Mouse (Mus musculus): ENCODE data around the gene Plagl1. TPM values are rescaled to one million over a fixed set of nuclear protein-coding genes. Genes with fewer than 3 reads are reported as not detected.

The Plagl1 gene
- polyA plus RNA-seq, 1 experiment from 2014 or later, result 137 TPM

DNA sequence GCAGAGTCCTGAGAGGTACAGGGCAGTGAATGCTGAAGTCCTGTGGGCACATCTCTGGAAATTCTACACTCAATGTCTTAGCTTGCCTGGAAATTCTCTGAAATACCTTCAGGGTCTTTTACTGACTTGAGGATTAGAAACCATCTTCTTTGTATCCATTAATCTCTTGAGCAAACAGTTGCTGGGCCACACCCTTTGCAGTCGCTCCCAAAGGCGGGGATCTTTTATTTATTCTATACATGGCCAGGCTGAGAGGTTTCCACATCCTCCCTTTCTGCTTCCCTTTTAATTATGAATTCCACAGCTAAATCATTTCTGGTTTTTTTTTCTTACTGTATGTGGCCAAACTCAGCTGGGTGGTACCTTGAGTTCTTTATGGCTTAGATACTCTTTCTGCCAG is 80.1 kb downstream of the Plagl1 start:
- H3K36me3 ChIP-seq, result no peaks in the 10 kb centered on the region
- no peak overlapping the region for H3K4me2 ChIP-seq (replicated peaks)
- no peak overlapping the region for H3K4me3 ChIP-seq
- H3K9ac ChIP-seq, result no peak overlapping the region
- no peaks in the 10 kb centered on the region for H3K4me1 ChIP-seq
- WGBS, result 70% methylated on average over 2 of the region's 2 CpGs
- H3K9me3 ChIP-seq, result no peaks in the 10 kb centered on the region
- no peaks in the 10 kb centered on the region for H3K27me3 ChIP-seq
- no peak overlapping the region for H3K27ac ChIP-seq
- no peak for ATAC-seq (ENCODE audit: insufficient number of reproducible peaks, insufficient read depth, low FRiP score, low TSS enrichment)

DNA sequence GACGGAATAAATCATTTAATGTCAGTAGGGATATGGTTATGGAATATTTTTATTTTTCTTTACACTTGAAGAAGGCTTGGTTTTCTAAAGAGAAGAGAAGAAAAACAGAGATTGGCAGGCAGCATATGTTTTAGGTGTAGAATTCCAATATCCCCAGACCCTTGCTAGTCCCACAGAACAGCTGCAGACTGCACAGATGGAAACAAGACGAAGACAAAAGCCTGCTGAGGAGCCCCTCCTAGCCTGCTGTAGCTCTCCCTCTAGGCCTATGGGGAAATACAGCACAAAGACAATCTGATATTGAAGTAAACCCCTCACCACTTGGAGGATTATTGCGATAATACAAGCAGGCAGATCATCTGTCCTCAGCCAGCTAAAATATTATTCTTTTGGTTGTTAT is 90.1 kb downstream of the Plagl1 start:
- 62% methylated on average over 3 of the region's 3 CpGs for WGBS
- H3K36me3 ChIP-seq, result no peaks in the 10 kb centered on the region
- no peak overlapping the region for H3K4me2 ChIP-seq (replicated peaks)
- no peaks in the 10 kb centered on the region for H3K27me3 ChIP-seq
- no peak overlapping the region for H3K4me3 ChIP-seq
- H3K9ac ChIP-seq, result no peak overlapping the region
- no peaks in the 10 kb centered on the region for H3K9me3 ChIP-seq
- no peaks in the 10 kb centered on the region for H3K4me1 ChIP-seq
- H3K27ac ChIP-seq, result peak overlapping the region; percentile 17; the same call in 1 of the 2 replicates
- 0 out of 2 replicates have a peak, but pooled peaks have one; percentile 67 for ATAC-seq (ENCODE audit: insufficient number of reproducible peaks, insufficient read depth, low FRiP score, low TSS enrichment)

DNA sequence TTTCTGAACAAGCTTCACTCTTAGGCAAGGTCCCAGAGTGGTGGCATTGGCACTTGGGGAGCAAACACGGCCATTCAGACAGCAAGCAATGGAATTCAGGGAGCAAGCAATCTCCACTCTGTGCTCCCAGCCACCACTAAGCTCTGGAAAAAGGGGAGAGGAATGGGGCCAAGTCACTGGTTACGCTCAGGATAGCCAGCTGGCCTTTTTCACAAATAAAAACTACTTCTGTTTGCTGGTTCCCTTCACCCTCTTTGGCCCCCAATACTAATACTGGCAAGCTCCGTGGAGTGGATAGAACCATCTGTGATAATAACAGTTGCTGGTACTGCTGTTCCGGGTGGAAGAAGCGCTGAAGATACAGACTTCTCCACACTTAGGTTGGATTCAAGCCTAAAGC is 91.0 kb downstream of the Plagl1 start:
- no peak overlapping the region for H3K4me2 ChIP-seq (replicated peaks)
- H3K4me1 ChIP-seq, result no peaks in the 10 kb centered on the region
- H3K9me3 ChIP-seq, result no peaks in the 10 kb centered on the region
- no peak for ATAC-seq (ENCODE audit: insufficient number of reproducible peaks, insufficient read depth, low FRiP score, low TSS enrichment)
- H3K9ac ChIP-seq, result no peak overlapping the region
- H3K4me3 ChIP-seq, result no peak overlapping the region
- 0 out of 2 replicates have a peak overlapping the region, but pooled peaks have one; percentile 17 for H3K27ac ChIP-seq
- H3K27me3 ChIP-seq, result no peaks in the 10 kb centered on the region
- WGBS, result 83% methylated on average over 5 of the region's 5 CpGs
- no peaks in the 10 kb centered on the region for H3K36me3 ChIP-seq

DNA sequence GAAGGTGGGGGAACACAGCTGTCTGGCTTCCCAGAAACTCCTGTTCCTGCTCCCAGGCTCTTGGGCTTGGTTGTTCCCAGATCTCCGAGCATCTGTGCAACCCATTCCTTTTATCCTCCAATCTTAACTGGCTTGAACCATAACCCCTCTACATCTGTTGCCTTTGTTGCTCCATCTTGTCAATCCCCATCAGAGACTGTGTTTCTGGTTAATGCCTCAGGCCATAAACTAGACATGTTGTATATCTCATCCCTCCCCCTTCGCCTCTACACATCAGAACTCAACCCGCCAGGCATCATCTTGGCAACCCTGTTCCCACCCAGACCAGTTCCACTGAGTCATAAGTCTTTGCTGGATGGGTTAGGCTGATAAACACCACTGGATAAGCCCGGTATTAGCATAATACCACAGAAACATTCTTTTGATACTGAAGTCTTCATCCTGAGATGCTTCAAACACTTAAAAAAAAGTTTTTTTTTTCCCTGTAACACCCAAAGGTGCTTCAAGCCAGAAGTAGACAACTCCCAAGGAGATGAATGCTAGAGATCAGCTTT is 92.6 kb downstream of the Plagl1 start:
- Histone ChIP-seq H3K9me3 (no peaks in the 10 kb centered on the region), H3K27ac (no peak overlapping the region), H3K4me3 (no peak overlapping the region), H3K4me1 (no peaks in the 10 kb centered on the region), H3K9ac (no peak overlapping the region), H3K4me2 (replicated peaks) (no peak overlapping the region), H3K27me3 (no peaks in the 10 kb centered on the region), H3K36me3 (no peaks in the 10 kb centered on the region)
- 76% methylated on average over 4 of the region's 4 CpGs for WGBS
- no peak for ATAC-seq (ENCODE audit: insufficient number of reproducible peaks, insufficient read depth, low FRiP score, low TSS enrichment)

DNA sequence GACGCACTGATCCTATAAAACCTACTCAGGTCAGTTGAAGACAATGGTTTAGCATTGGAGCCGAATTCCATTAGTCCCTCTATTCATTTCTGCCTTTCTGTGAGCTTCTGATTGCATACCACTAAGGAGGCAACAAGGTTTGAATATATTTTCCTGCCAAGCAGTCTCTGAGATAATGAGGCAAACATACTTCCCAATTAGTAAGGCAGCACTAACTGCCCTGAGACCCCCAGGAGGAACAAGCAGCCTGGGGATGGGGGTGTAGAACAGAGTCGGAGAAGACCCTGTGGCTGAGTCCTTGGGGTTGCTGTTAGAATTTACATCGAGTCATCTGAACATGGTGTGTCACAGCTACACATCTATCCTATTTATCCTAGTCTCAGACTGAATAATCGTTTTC is 95.1 kb downstream of the Plagl1 start:
- Histone ChIP-seq H3K27ac (no peak overlapping the region), H3K4me3 (no peak overlapping the region), H3K9ac (no peak overlapping the region), H3K4me2 (replicated peaks) (no peak overlapping the region), H3K9me3 (no peaks in the 10 kb centered on the region), H3K4me1 (no peaks in the 10 kb centered on the region), H3K27me3 (no peaks in the 10 kb centered on the region), H3K36me3 (no peaks in the 10 kb centered on the region)
- WGBS, result 84% methylated on average over 5 of the region's 5 CpGs
- ATAC-seq (ENCODE audit: insufficient number of reproducible peaks, insufficient read depth, low FRiP score, low TSS enrichment), result no peak

DNA sequence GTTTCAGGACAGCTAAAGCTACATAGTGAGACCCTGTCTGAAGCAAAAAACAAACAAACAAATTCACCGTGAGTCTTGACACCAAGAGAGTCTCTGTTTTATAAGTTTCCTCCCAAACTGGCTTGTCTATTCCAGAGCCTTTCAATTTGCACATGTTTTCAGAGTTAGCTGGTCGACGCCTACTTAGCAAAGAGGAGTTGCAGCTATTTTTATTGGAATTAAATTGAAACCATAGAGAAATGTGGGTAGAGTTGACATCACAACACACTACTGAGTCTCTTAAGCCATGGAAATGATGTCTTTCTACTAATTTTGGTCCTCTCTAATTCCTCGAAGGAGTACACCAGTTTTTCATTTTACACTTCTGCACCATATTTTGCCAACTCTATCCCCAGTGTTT is 100.6 kb downstream of the Plagl1 start:
- H3K4me1 ChIP-seq, result no peaks in the 10 kb centered on the region
- 84% methylated on average over 4 of the region's 4 CpGs for WGBS
- H3K9ac ChIP-seq, result no peak overlapping the region
- no peaks in the 10 kb centered on the region for H3K27me3 ChIP-seq
- H3K27ac ChIP-seq, result no peak overlapping the region
- no peak for ATAC-seq (ENCODE audit: insufficient number of reproducible peaks, insufficient read depth, low FRiP score, low TSS enrichment)
- no peaks in the 10 kb centered on the region for H3K36me3 ChIP-seq
- no peak overlapping the region for H3K4me2 ChIP-seq (replicated peaks)
- H3K4me3 ChIP-seq, result no peak overlapping the region
- H3K9me3 ChIP-seq, result no peaks in the 10 kb centered on the region

DNA sequence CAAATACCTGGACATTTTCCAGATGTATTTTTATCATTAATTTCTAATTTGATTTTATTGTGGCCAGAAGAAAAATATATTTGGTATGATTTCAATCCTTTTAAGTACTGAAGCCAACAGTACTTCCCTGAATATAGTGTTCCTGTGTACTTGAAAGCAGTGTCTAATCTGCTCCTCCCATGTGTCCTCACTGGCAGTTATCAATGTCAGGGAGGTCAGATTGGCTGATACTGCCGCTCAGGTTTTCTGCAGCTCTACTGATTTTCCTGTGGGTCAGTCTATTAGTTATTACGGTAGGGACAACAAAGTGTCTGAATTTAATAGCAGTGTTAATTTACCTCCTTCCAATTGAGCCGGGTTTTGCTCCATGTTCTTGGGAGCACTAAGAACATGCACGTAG is 101.7 kb downstream of the Plagl1 start:
- H3K36me3 ChIP-seq, result no peaks in the 10 kb centered on the region
- H3K4me3 ChIP-seq, result no peak overlapping the region
- no peak overlapping the region for H3K9ac ChIP-seq
- H3K27me3 ChIP-seq, result no peaks in the 10 kb centered on the region
- no peaks in the 10 kb centered on the region for H3K4me1 ChIP-seq
- H3K4me2 ChIP-seq (replicated peaks), result no peak overlapping the region
- ATAC-seq (ENCODE audit: insufficient number of reproducible peaks, insufficient read depth, low FRiP score, low TSS enrichment), result no peak
- H3K9me3 ChIP-seq, result no peaks in the 10 kb centered on the region
- no peak overlapping the region for H3K27ac ChIP-seq
- WGBS, result 84% methylated on average over 4 of the region's 4 CpGs

DNA sequence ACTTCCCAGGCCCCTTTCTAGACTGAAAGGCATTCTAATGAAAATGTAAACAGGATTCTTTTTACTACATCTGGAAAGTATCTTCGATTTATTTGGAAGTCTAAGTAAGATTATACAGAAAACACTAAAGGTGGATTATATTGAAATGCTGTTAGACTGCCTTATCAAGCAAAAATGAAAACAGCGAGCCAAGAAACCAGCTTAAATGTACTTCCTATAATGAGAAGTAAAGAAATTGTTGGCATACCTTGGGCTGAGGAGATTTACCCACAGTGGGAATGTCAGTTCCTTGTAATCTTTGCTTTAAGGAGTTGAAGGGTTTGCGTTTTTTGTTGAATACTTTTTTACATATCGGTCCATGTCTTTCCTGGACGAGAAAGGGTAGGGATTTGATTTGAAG is 108.2 kb downstream of the Plagl1 start:
- 51% methylated on average over 5 of the region's 5 CpGs for WGBS
- Histone ChIP-seq H3K36me3 (no peaks in the 10 kb centered on the region), H3K4me1 (peaks cover 33% of the 10 kb centered on the region), H3K9me3 (no peaks in the 10 kb centered on the region), H3K4me3 (no peak overlapping the region), H3K27ac (peak overlapping the region; percentile 81), H3K27me3 (no peaks in the 10 kb centered on the region), H3K9ac (no peak overlapping the region), H3K4me2 (replicated peaks) (no peak overlapping the region)
- no peak for ATAC-seq (ENCODE audit: insufficient number of reproducible peaks, insufficient read depth, low FRiP score, low TSS enrichment)

DNA sequence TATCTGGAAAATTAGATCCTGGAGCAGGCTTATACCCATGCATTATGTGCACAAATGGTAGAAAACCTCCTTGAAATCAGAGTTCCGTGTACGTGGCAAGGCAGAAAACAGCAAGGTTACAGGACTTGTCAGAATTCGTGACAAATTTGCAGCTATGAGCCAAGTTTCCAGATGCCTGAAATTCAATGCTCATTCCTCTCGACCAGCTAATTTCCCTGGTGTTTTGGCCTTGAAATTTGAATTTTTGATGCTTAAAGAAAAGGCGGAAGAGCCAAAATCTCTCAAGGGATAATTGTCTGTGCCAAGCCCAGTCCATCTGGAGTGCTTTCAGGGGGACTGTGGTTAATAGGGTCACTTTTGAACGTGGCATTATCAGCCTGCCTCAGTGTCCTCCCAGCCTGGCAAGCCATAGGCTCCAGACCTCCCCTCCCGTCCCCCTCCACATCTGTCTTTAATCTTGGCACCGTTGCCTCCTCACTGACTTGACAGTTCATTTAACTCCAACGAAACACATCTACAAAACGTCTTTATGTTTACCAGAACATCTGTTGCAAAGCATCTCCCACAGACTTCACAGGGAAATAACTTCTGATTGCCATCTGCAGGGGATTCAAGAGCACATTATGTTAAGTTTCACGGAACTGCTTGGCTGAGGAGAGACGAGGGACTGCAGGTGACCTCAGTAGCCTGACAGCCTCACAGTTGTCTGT is 110.6 kb downstream of the Plagl1 start:
- H3K4me3 ChIP-seq, result no peak overlapping the region
- H3K9ac ChIP-seq, result no peak overlapping the region
- no peaks in the 10 kb centered on the region for H3K27me3 ChIP-seq
- peaks cover 33% of the 10 kb centered on the region for H3K4me1 ChIP-seq
- peak overlapping the region; percentile 62 for H3K27ac ChIP-seq
- no peaks in the 10 kb centered on the region for H3K9me3 ChIP-seq
- 13% methylated on average over 12 of the region's 12 CpGs for whole genome bisulfite sequencing
- no peaks in the 10 kb centered on the region for H3K36me3 ChIP-seq
- ATAC-seq (ENCODE audit: insufficient number of reproducible peaks, insufficient read depth, low FRiP score, low TSS enrichment), result peak; percentile 48
- H3K4me2 ChIP-seq (replicated peaks), result peak overlapping the region; percentile 27; the same call in 1 of the 2 replicates

DNA sequence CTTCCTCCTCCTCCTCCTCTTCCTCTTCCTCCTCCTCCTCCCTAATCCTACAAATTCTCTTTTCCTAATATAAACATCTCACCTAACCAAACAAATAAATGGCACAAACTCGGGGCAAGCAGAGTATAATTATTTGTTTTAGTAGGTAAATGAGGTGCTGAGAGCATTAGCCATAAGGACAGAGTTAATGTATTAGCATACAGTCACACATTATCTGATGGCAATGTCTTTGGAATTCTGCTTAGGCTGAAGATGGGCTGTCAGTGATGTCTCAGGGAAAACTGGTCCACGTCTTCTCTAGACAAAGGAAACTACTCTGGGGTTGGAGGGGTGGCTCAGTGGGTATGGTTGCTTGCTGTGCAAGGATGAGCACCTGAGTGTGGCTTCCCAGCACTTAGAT is 111.2 kb downstream of the Plagl1 start:
- Histone ChIP-seq H3K9ac (no peak overlapping the region), H3K4me2 (replicated peaks) (peak overlapping the region; percentile 27; the same call in 1 of the 2 replicates)
- 42% methylated on average over 2 of the region's 2 CpGs for WGBS

DNA sequence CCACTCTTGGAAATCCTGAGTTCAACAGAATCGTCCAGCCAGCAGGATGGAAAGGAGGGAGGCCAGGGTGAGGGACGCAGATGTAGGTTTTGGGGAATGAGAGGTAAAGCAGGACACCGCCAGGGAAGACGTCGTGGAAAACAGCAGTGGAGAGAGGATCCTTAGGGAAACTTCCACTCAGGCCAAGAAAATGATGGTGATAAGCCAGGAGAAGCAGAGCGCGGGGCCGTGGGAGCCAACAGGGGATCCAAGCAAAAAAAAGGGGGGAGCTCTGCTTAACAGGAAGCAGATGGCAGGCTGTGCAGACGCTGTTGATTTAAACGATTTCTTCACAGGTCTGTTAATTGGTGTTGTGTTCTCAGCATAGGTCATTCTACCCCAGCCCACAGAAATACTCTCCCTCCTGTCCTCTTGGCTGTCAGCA is 112.5 kb downstream of the Plagl1 start:
- Histone ChIP-seq H3K4me2 (replicated peaks) (no peak overlapping the region), H3K4me3 (no peak overlapping the region), H3K9me3 (no peaks in the 10 kb centered on the region), H3K27me3 (no peaks in the 10 kb centered on the region), H3K4me1 (peaks cover 33% of the 10 kb centered on the region), H3K36me3 (peaks cover 17% of the 10 kb centered on the region), H3K9ac (no peak overlapping the region), H3K27ac (peak overlapping the region; percentile 67)
- peak; percentile 42; the same call in 1 of the 2 replicates for ATAC-seq (ENCODE audit: insufficient number of reproducible peaks, insufficient read depth, low FRiP score, low TSS enrichment)
- WGBS, result 23% methylated on average over 10 of the region's 10 CpGs

More for the DNA sequence above, 111.2 kb downstream of the Plagl1 start:
- Histone ChIP-seq H3K36me3 (peaks cover 3% of the 10 kb centered on the region; the same call in 1 of the 2 replicates), H3K27me3 (no peaks in the 10 kb centered on the region), H3K9me3 (no peaks in the 10 kb centered on the region), H3K4me3 (no peak overlapping the region), H3K4me1 (peaks cover 33% of the 10 kb centered on the region), H3K27ac (peak overlapping the region; percentile 62)
- ATAC-seq (ENCODE audit: insufficient number of reproducible peaks, insufficient read depth, low FRiP score, low TSS enrichment), result no peak

DNA sequence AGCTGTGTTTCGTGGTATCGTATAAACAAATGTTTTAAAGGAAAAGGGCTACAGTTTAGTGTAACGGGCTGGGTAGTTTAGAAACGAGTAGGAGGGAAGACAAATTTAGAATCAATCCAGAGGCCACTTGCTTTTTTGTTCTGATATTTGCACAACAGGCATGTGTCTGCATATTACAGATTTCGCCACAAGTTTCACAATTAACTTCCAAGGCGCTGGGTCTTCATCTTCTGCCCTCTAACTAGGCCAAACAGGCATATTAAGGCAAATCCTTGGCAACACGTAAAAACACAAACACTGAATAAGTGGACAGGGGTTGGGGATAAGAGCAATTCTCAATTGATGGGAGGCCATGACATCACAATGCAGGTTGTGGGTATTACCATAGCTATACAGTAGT is 115.6 kb downstream of the Plagl1 start:
- no peak overlapping the region for H3K27ac ChIP-seq
- peaks cover 19% of the 10 kb centered on the region for H3K4me1 ChIP-seq
- H3K27me3 ChIP-seq, result no peaks in the 10 kb centered on the region
- WGBS, result 90% methylated on average over 7 of the region's 7 CpGs
- H3K9ac ChIP-seq, result no peak overlapping the region
- no peak overlapping the region for H3K4me3 ChIP-seq
- H3K36me3 ChIP-seq, result peaks cover 44% of the 10 kb centered on the region
- no peak overlapping the region for H3K4me2 ChIP-seq (replicated peaks)
- H3K9me3 ChIP-seq, result no peaks in the 10 kb centered on the region
- ATAC-seq (ENCODE audit: insufficient number of reproducible peaks, insufficient read depth, low FRiP score, low TSS enrichment), result no peak

Measured in embryonic facial prominence, embryonic 12.5 days (tissue).